Mouse (Mus musculus): Measurements from ENCODE around the gene Actrt2.

DNA sequence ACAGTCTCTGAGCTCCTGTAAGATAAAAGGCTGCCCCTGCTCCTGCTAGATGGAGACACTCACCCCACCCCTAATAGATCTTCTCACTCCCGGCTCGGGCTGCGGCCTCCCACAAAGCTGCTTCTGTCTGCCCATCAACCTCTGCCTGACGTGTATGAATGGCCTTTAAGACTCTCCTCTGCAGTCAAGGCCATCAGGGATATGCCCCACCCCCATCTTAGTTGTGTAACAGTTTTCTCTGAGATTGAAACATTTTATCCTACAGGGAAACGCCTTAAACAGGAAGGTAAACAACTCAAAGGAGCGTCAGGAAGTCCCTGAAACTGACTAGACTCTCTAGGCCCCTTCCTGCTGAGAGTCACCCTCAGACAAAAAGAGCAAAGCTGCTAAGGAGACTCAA is 6.4 kb downstream of the Actrt2 start:
- no peak for TF ChIP-seq CTCF (IDR thresholded peaks at IDR 0.05; ENCODE audit: control insufficient read depth, insufficient read depth, low read length)
- TF ChIP-seq POLR2A (IDR thresholded peaks at IDR 0.05; ENCODE audit: borderline replicate concordance, control insufficient read depth, low read depth, low read length): no peak
